ENCODE assay signal across 24 mouse cellular contexts in the genomic region with DNA sequence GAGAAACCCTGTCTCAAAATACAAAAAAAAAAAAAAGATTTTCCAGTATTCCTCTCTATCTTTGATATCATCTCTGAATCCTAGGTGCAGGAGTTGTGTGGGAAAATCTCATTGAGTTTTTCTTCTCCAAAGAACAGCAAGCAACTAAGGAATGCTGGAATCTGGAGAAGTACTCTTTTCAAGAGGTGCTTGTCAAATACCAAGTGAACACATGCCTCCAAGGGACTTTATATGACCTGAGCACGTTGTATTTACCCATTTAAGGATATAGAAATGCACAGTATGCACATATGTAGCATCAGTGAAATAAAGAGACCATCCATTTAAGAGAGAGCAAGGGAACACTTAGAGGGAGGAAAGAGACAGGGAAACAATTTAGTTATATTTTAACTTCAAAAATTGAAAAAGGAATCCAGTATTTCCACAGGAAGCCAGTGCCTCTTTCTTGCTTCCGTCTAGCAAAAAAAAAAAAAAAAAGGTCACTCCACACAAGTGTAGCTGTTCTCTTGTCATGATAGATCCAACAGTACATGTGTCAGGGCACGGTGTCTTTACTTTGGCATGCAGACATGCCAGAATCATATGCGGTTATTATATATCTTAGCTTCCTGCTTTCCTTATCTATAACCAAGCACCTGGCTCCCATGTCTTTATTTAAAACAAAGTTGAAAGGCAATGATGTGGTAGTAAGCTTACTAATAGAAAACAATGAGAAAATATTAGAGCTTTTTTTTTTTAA.
DNase-seq lines count a peak whose midpoint lies in the region; ATAC-seq and TF ChIP-seq lines count a peak whose summit lies in the region.
"Had no signal": no experiment of that assay in that cellular context is flagged by ENCODE, and none has a peak within 500 bp of the region (broad histone marks: within the 10 kb centered on the region; RNA-seq: fewer than 3 reads in every experiment).

No protein-coding gene starts in this region.

- no peak for TF ChIP-seq CTCF in lung, embryonic 14.5 days (IDR thresholded peaks at IDR 0.05; ENCODE audit: low read depth)
- TF ChIP-seq CTCF in lung, postnatal 0 days (IDR thresholded peaks at IDR 0.05): no peak

- H3K27ac ChIP-seq in lung, embryonic 14.5 days (ENCODE audit: low read depth): no peak overlapping the region
- H3K27ac ChIP-seq in lung, postnatal 0 days (ENCODE audit: low read length): no peak overlapping the region
- H3K27ac ChIP-seq: embryonic facial prominence, embryonic 13.5 days; forebrain, embryonic 12.5 days; forebrain, embryonic 15.5 days; heart, adult 2 months; heart, embryonic 10.5 days; hindbrain, embryonic 14.5 days; hindbrain, postnatal 0 days had no signal

- H3K4me3 ChIP-seq in lung, embryonic 14.5 days (ENCODE audit: low read depth, low read length): no peak overlapping the region
- no peak overlapping the region for H3K4me3 ChIP-seq in lung, postnatal 0 days (ENCODE audit: low read depth, low read length)
- H3K4me3 ChIP-seq: embryonic facial prominence, embryonic 13.5 days; erythroblast, embryonic 14.5 days; forebrain, embryonic 12.5 days; forebrain, embryonic 15.5 days; heart, adult 2 months; heart, embryonic 10.5 days had no signal

- H3K36me3 ChIP-seq in lung, embryonic 14.5 days (ENCODE audit: insufficient read depth): no peaks in the 10 kb centered on the region
- no peaks in the 10 kb centered on the region for H3K36me3 ChIP-seq in lung, postnatal 0 days (ENCODE audit: insufficient read depth, low read length)
- H3K36me3 ChIP-seq: embryonic facial prominence, embryonic 13.5 days; forebrain, embryonic 12.5 days; forebrain, embryonic 15.5 days; heart, embryonic 10.5 days had no signal

- 49% methylated on average over 4 of the region's 4 CpGs for WGBS in lung, embryonic 14.5 days
- WGBS in lung, postnatal 0 days: 32% methylated on average over 4 of the region's 4 CpGs

- peak; percentile 34 for DNase-seq in lung, embryonic 14.5 days
- no peak for DNase-seq in lung, postnatal 4 days
- peak; percentile 72 for DNase-seq in lung, postnatal 0 days (ENCODE audit: low spot score)
- no peak for DNase-seq in lung, postnatal 10 days
- no peak for DNase-seq in heart, postnatal 4 days
- no peak for DNase-seq in frontal cortex, postnatal 14 days (ENCODE audit: low spot score in 2 of 2)
- DNase-seq: adrenal gland, postnatal 10 days; adrenal gland, postnatal 36 days; cerebellum, adult 18-20 months; cerebellum, adult 9-10 months; cerebellum, postnatal 14 days; gastrocnemius, postnatal 10 days; gastrocnemius, postnatal 36 days; heart, adult 2 months had no signal

- no peak overlapping the region for H3K4me2 ChIP-seq in lung, embryonic 14.5 days
- no peak overlapping the region for H3K4me2 ChIP-seq in lung, postnatal 0 days (replicated peaks; ENCODE audit: low read depth, low read length)
- H3K4me2 ChIP-seq: embryonic facial prominence, embryonic 13.5 days; forebrain, embryonic 12.5 days; forebrain, embryonic 15.5 days; hindbrain, embryonic 14.5 days had no signal

- H3K9ac ChIP-seq in lung, embryonic 14.5 days: no peak overlapping the region
- H3K9ac ChIP-seq in lung, postnatal 0 days (replicated peaks; ENCODE audit: low read depth): no peak overlapping the region
- H3K9ac ChIP-seq: embryonic facial prominence, embryonic 13.5 days; forebrain, embryonic 12.5 days; forebrain, embryonic 15.5 days; hindbrain, embryonic 14.5 days had no signal

- H3K27me3 ChIP-seq in lung, embryonic 14.5 days (ENCODE audit: insufficient read depth, low read length): no peaks in the 10 kb centered on the region
- H3K27me3 ChIP-seq in lung, postnatal 0 days (replicated peaks; ENCODE audit: insufficient read depth, low read length): no peaks in the 10 kb centered on the region
- H3K27me3 ChIP-seq: embryonic facial prominence, embryonic 13.5 days; forebrain, embryonic 15.5 days; Patski had no signal

- H3K9me3 ChIP-seq in lung, embryonic 14.5 days (ENCODE audit: low read depth, low read length): no peaks in the 10 kb centered on the region
- H3K9me3 ChIP-seq in lung, postnatal 0 days (ENCODE audit: low read length): no peaks in the 10 kb centered on the region
- H3K9me3 ChIP-seq: embryonic facial prominence, embryonic 13.5 days; forebrain, embryonic 12.5 days; forebrain, embryonic 15.5 days; heart, embryonic 10.5 days had no signal

- no peaks in the 10 kb centered on the region for H3K4me1 ChIP-seq in lung, embryonic 14.5 days (ENCODE audit: insufficient read depth)
- no peaks in the 10 kb centered on the region for H3K4me1 ChIP-seq in lung, postnatal 0 days (ENCODE audit: insufficient read depth, low read depth, low read length)
- H3K4me1 ChIP-seq: embryonic facial prominence, embryonic 13.5 days; forebrain, embryonic 15.5 days; heart, embryonic 10.5 days had no signal

- peak; percentile 78 for TF ChIP-seq EP300 in lung, postnatal 0 days (IDR thresholded peaks at IDR 0.05)

- peak; percentile 63; the same call in 1 of the 2 replicates for ATAC-seq in lung, embryonic 14.5 days (ENCODE audit: insufficient read depth)
- ATAC-seq in lung, postnatal 0 days: peak; percentile 84
- peak; percentile 37 to 48; a peak in 3 of 4 replicates for ATAC-seq in hematopoietic stem cell, adult 5-6 weeks (replicated peaks in 1 of 2; ENCODE audit: insufficient read depth in 1 of 2, low FRiP score in 2 of 2, low TSS enrichment in 1 of 2, low read depth in 1 of 2, poor library complexity in 2 of 2, severe bottlenecking in 2 of 2)
- peak; percentile 86 for ATAC-seq in megakaryocyte-erythroid progenitor cell, adult 5-6 weeks (replicated peaks; ENCODE audit: low FRiP score, low TSS enrichment, poor library complexity, severe bottlenecking)
- ATAC-seq: forebrain, embryonic 15.5 days; hindbrain, postnatal 0 days; Patski had no signal

Comparison
In these comparisons a context has a peak if more than half of its experiments do, and no peak if none do; other contexts are left out.
1. DNase-seq: peak in lung, embryonic 14.5 days (single experiment) and lung, postnatal 0 days (single experiment); none in lung, postnatal 4 days (0 of 2), lung, postnatal 10 days (single experiment), heart, postnatal 4 days (single experiment) and frontal cortex, postnatal 14 days (0 of 2).
2. Peak in every context shown above with its lines, with median percentiles within 50 percentile points of each other: ATAC-seq.